Mouse (Mus musculus): Measurements from ENCODE around the gene Tubg1.

DNA sequence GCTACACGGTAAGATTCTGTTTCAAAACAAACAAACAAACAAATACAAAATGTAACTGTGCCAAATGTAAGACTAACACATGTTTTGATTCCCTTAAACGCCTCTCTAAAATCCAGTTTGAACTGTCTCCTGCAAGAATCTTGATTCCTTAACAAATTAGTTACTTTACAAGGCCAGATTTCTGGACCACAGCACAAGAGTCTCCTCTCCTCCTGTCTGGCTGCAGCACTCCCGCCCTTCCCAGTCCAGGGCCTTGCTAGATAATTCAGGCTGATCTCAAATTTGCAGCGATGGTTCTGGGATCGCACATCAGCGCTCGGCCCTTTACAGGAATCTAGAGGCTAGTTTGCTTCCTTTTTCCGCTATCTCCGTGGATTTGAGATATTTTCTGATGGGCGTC, 38.1 kb upstream of the Tubg1 start:
- TF ChIP-seq CTCF (IDR thresholded peaks at IDR 0.05), result no peak
- no peak for TF ChIP-seq POLR2A (IDR thresholded peaks at IDR 0.05; ENCODE audit: insufficient read depth, low read depth, low read length)
- TF ChIP-seq EP300 (IDR thresholded peaks at IDR 0.05; ENCODE audit: insufficient read depth, low read depth, low read length), result no peak

All from heart, adult 2 months (tissue).